Mouse (Mus musculus) kidney, adult 2 months (tissue): ENCODE measurements around the gene March11.

Experiments
- CTCF ChIP-seq: fragments of 200-500 bp; conservative IDR thresholded peaks from 2 replicates; pipeline ENCODE4 v1.5.1; 2011; ENCODE audit warnings: low read depth, mild to moderate bottlenecking, control low read depth, low read length, moderate library complexity, mixed read lengths; ENCODE audit not compliant: insufficient read depth, insufficient read length
- POLR2A ChIP-seq: fragments of 200-500 bp; IDR thresholded peaks from one replicate; pipeline ENCODE4 v1.6.1; 2011; ENCODE audit warnings: low read depth, low read length, control low read depth

DNA sequence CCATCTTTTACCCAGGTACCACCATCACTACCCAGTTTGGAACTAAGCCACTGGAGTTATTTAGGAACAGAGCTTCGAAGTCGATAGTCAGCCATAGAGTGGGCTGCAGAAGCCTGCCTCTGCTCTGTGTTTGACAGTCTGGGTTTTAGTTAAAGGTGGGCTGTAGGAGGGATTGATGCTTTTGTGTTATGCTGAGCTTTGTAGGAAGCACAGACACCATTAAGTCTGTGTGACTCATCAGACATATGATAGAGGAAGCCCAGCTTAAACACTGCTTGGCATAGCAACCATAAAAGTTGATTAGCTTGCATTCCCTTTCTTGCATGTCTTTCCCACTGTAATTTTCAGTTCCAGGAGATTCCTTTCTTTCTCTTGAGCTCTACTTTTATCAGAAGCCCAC is 87.7 kb downstream of the March11 start:
- TF ChIP-seq CTCF, result no peak
- TF ChIP-seq POLR2A, result no peak
